Mouse (Mus musculus) T-cell, adult 2 months (primary cell): ENCODE results near the gene Prkn.

ENCODE experiments used
- DNase-seq: peaks from one replicate; pipeline ENCODE4 v3.0.0; 2022; ENCODE audit warnings: low spot score

The Prkn gene

DNA sequence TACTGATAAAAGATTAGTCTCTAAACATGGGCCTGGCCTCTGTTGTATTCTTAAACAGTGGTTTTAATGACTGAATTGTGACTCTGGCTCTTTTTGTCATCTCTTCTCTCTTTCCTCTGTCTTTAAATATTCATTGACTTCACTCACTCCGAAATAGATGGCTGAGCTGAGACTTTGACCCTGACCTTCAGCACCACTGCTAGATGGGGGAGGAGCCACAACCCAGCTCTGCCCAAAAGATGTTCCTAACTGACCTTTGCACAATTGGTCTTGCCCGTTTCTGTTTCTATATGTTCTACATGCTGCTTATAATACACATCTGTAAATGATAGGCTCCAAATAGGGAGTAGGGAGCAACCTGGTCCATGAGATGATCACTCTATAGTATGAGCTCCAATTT is 912.5 kb downstream of the Prkn start:
- DNase-seq, result no peak

- DNase-seq, result no peak
Measured at GRCm38 (mm10) chr17:11765117-11765516, 924.9 kb downstream of the Prkn start.

DNA sequence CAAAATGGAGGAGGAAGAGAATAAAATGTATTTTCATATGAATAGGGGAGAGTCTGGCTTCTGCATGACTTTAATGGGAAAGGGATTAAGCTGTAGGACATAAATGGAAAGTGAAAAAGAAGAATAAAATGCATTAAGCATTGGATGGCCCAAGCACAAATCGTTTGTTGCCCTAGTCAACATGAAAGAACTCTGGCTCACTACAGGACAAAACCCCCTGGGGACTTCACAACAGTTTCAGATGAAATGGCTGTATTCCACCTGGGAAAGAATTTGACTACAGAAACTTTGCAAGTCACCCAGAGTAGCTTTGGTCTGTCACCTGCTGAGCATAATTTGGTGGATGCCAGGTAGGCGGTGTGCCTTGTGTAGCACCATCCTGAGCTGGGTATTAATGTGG is 925.4 kb downstream of the Prkn start:
- no peak for DNase-seq

DNA sequence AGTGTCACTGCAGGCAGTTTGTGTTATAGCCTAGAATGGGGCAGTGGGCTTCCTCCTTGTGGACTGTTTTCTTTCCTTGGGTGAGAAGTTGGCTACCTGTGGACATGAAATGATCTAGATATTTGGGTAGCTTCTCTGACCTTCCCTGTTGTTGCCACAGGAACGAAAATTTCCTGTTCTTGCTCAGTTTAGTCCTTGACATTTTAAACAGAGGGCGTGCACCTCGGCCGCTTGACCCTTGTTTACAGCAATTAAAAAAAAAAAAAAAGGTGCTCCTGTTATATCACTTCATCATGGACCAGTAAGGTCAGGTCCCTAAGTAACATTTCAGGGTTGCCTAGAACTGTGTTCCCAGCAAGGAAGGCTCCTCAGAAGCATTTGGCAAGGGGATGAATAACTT is 927.1 kb downstream of the Prkn start:
- DNase-seq, result no peak

DNA sequence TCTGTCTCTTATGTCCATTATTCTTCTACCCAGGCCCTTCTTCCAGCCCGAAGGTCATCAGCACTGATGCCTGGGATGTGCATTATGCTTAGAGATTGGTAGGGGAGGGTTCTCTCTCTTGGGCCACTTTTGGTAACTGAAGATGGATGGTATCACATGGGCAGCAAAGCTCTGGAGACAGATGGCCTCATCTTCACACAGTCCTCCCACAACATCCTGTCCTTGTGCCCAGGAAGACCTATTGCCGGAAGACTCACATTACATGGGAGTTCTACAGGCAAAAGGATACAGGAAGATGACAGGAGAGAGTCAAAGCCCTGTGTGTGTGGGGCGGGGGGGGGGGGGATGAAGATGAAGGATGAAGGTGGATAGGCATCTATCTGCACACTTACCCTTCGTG is 928.2 kb downstream of the Prkn start:
- DNase-seq, result no peak

DNA sequence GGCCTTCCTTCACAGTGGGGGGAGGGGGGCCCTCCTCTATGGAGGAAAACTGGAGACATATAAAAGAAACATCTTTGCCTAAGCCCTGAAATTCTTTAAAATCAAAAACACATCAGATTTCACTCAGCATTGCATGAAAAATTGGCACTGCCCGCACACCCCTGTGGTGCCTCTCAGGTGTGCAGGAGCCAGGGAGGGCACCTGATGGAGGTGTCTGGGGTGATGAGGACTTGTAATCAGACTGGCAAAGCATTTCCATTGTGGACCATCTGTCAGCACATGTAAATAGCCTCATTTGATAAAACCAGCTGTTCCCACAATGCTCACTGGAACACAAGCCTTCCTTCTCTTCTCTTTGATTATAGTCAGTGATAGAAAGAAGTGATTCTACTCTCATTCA is 928.8 kb downstream of the Prkn start:
- no peak for DNase-seq

- DNase-seq, result no peak
Measured at GRCm38 (mm10) chr17:11769513-11769912, 929.3 kb downstream of the Prkn start.

- no peak for DNase-seq
Measured at GRCm38 (mm10) chr17:11779547-11779946, 939.4 kb downstream of the Prkn start.

GRCm38 (mm10) chr17:11780005-11780404 is 939.8 kb downstream of the Prkn start:
- DNase-seq, result no peak

DNA sequence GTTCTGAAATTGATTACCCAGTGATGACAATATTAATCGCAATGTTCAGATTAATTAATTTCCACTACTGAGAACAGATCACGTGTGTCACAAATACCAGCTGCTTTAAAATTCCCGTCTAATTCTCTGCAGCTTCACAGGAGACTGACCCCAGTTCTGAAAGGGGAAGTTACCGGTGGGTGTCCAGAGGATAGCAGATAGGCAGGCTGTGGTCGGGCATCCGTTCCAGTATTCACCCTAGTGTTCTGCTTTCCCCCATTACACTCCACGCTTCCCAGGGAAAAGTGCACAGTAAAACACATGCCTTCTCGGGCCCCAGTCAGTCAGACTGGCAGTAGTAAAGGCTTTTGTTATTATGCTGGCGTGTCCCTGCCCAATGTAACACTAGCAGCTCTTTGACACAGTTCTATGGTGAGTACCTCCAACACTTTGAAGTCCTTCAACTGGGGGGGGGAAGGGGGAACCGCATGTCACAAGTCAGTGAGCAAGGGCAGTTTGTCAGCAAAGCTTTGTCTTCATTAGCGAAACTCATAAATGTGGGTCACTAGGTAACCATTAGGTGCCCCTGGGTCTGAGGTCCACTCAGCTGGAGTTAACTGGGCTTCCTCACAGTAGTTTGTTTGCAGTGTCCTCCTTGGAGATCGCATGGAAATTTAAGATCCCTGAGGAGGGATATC is 940.8 kb downstream of the Prkn start:
- DNase-seq, result no peak

DNA sequence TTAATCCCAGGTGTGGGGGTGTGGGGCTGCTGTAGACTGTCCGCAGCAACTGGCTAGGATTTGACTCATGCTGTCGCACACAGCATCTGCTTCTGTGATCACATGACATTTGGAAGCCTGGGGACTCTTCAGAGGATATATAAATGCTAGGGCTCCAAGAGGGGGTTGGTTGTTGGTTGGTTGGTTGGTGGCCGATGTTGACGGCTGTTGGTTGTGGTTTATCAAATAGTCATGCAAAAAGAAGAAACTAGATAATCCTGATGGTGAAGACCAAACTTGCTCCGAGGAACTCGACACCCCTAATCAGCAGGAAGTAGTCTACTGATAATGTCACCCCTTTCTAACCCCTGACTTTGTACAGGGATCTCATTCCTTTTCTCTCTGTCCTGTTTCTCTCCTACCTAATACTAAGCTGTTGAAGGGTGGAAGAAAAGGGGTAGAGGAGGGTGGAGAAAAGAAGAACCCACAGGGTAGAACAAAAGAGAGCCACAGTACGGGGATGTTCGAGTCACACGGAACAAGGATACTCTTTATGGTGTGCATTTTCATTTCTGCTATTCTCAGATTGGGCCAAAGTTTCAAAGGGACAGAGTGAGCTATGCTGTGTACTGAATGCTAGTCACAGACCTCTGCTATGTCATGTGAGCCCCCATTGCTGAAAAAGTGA is 948.2 kb downstream of the Prkn start:
- no peak for DNase-seq

DNA sequence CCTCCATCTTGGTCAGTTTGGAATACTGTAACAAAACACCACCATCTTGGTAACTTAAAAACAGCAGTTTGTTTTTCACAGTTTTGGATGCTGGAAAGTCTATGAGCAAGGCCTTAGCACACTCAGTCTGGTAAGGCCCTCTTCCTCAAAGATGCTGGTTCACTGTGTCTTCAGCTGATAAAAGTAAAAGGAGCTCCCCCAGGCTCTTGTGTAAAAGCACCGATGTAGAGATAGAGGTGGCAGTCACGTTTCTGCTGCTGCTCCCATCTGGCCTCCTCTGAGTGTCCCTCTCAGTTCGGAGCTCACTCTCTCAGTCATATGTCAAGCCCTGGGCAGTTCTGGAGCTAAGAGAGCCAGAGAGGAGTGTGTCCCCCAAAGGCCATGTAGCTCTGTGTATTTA is 955.8 kb downstream of the Prkn start:
- no peak for DNase-seq

- DNase-seq, result no peak
Measured at GRCm38 (mm10) chr17:11801226-11801625, 961.0 kb downstream of the Prkn start.

DNA sequence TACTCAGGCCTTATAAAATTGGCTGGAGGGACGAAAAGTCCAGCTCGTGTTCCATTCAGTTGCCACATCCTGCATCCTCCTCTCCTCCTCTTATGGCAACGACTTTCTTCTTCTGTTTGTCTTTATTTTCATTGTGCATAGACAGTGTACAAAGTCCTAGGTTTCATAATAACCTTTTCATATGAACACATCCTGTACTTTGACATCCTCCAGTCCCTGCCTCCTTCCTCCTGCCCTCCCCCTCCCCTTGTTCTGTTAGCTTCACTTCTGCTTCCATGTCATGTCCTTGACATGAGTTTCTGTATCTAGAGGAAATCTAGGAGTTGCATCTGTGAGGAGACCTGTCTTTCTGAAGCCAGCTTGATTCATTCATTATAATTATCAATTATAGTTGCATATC is 967.1 kb downstream of the Prkn start:
- no peak for DNase-seq

GRCm38 (mm10) chr17:11817886-11818285 is 977.7 kb downstream of the Prkn start:
- no peak for DNase-seq

DNA sequence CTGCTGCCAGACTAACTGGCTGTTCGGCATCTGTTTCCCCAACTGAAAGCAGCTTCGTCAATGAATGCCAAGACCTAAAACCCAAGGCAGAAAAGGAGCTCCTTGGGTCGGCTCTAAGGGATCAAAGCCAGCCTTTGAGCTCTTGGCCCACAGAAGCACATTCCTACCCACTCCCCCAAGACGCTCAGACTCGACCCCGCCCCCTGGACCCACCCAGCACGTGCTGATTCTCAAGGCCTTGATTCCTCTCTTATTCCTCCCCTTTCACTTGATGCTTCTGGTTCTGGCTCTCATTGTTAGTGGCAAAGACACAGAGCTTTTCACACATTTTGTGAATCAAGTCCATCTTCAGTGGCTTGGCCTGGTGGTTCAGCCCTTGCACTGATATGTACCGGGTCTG is 979.3 kb downstream of the Prkn start:
- DNase-seq, result no peak

- no peak for DNase-seq
Measured at GRCm38 (mm10) chr17:11820757-11821156, 980.6 kb downstream of the Prkn start.

DNA sequence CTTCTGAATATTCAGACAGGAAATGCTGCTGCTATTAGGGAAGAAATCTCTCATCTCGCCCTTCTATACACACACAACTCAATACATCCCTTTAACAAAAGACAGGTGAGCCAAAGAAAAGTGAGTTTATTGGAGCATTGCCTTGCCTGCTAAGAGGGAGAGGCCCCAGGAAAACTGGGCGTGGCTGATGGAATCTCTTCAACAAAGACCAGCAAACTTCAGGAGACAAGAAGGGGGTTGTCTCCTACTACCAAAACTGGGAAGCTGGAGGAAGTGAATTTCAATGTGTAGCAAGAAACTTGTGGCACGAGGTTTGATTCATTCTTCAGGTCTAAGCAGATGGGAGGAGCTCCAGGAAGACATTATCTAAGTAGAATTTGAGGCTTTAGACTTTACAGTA is 989.3 kb downstream of the Prkn start:
- no peak for DNase-seq

GRCm38 (mm10) chr17:11837121-11837520 is 996.9 kb downstream of the Prkn start:
- no peak for DNase-seq

DNA sequence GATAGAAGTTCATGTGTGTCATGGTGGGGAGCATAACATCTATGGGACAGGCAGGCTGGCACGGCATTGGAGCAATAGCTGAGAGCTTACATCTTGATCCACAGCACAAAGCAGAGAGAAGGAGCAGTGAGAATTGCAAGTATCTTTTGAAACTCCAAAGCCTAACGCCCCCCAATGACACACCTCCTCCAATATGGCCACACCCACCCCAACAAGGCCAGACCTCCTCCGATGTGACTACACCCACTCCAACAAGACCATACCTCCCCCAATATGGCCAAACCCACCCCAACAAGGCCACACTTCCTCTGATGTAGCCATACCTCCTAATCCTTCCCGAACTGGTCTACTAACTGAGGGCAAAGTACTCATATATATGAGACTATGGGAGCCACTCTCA is 1004.3 kb downstream of the Prkn start:
- no peak for DNase-seq

DNA sequence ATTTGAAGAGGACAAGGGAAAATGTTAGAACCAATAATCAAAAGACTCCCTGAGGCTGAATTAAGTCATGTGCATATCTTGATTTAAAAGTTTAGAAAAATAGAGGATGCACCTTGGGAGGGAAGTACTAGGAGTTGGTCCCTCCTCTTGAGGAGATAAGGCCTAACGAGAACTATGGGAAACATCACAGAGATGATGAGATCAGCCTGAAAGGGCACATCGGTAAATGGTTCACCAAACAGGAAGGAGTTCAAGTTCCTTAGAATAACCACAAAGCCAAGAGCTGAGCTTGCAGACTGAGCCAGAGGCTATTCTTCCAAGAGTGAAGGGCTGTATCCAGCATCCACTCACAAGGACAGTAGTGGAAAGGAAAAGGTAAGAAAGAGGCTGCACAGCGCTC is 1004.8 kb downstream of the Prkn start:
- no peak for DNase-seq

- no peak for DNase-seq
Measured at GRCm38 (mm10) chr17:11845506-11845905, 1005.3 kb downstream of the Prkn start.

GRCm38 (mm10) chr17:11854571-11854970 is 1014.4 kb downstream of the Prkn start:
- no peak for DNase-seq

GRCm38 (mm10) chr17:11858772-11859405 is 1018.7 kb downstream of the Prkn start:
- DNase-seq, result no peak
